Mouse (Mus musculus) lung, adult 10 weeks (tissue): ENCODE data around the gene Sbds. TPM values are rescaled to one million over a fixed set of nuclear protein-coding genes. Genes with fewer than 3 reads are reported as not detected.

Source experiments
- polyA plus RNA-seq: library from polyadenylated mRNA; stranded (reverse); fragments of 350-450 nt; fragmentation: Illumina TruSeq; extraction: RNeasy Lipid Tissue Mini Kit (QIAGEN cat#74804); gene quantifications from one replicate; pipeline ENCODE4 v1.2.3, GENCODE M21; 2014; ENCODE audit warnings: low read depth, low replicate concordance; ENCODE audit not compliant: insufficient read depth

Gene Sbds
- polyA plus RNA-seq: 112 TPM

DNA sequence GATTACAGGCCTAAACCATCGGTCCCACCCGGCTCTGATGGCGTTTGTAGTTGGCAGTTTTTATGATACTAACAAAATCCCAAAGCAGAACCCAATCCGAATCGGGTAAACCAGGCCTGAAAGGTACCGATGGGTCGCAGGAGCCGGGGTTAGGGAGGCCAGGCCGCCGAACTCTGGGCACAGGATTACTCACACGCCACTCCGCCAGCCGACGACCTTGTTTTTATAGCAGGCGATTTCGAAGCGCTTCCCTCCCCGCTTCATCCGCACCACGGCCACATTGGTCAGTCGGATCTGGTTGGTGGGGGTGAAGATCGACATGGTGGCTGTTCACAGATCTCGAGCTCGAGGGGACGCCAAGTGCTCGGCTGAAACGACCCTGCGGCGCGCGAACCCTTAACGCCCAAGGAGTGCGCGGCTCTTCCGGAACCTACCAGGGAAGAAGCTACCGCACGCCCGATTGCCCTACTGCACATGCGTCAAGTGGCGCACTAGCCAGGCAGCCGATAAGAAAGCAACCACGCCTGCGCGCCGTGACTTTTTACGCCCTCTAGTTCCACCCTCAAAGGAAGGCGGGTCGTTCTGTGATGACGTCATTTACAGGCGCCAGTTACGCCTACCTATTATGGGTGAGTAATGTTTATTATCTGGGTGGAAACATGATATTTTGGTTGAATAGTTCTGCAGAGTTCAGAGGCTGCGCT is at the start of gene Sbds, which contains the start of gene Tyw1:
Gene Sbds (minus strand): TSS at position 514 of the 704 bp plus-strand sequence.
Gene Tyw1 (plus strand): TSS at position 603 of the 704 bp plus-strand sequence.

GRCm38 (mm10) chr5:130216781-130217180 is 38.5 kb downstream of the Sbds start, which contains the start of gene Tmem248:
Gene Tmem248 (plus strand): TSS chr5:130217081.

Other genes starting within 250 kb of the Sbds start
- gene Asl, start 226.3 kb downstream of the Sbds start, polyA plus RNA-seq: 23.1 TPM
- 22.0 TPM for gene Crcp, start 226.2 kb downstream of the Sbds start, polyA plus RNA-seq
- 32.2 TPM for gene Tpst1, start 182.2 kb downstream of the Sbds start, polyA plus RNA-seq
- gene Kctd7, start 110.7 kb downstream of the Sbds start, polyA plus RNA-seq: 3.9 TPM
- gene Rabgef1, start 83.7 kb downstream of the Sbds start, polyA plus RNA-seq: 27.9 TPM
- gene Tmem248, start 38.4 kb downstream of the Sbds start, polyA plus RNA-seq: 30.1 TPM
- 7.1 TPM for gene Tyw1, start 89 bp upstream of the Sbds start, polyA plus RNA-seq
- gene Caln1, start 113.9 kb upstream of the Sbds start, polyA plus RNA-seq: not detected
- gene A330070K13Rik, start 129.1 kb upstream of the Sbds start, polyA plus RNA-seq: not detected